Mouse (Mus musculus) erythroblast, embryonic 14.5 days (primary cell): ENCODE data around the gene Tubgcp3. TPM values are rescaled to one million over a fixed set of nuclear protein-coding genes. Genes with fewer than 3 reads are reported as not detected.
"Not testable (repeated sequence)": the region's sequence is repeated elsewhere in the genome, so short reads cannot be mapped to it uniquely, and the experiment has no call there.

ENCODE experiments used
- H3K27me3 ChIP-seq: 2 replicates; pipeline ENCODE4 v1.6.1; 2012; ENCODE audit warnings: inconsistent platforms; ENCODE audit not compliant: control insufficient read depth
- H3K36me3 ChIP-seq: 2 replicates; pipeline ENCODE4 v1.6.1; 2012; ENCODE audit warnings: mild to moderate bottlenecking, inconsistent platforms; ENCODE audit not compliant: control insufficient read depth
- H3K4me1 ChIP-seq: 2 replicates; pipeline ENCODE4 v1.6.1; 2012; ENCODE audit warnings: inconsistent platforms; ENCODE audit not compliant: control insufficient read depth
- H3K4me3 ChIP-seq: replicated peaks from 2 replicates; pipeline ENCODE3; 2012; ENCODE audit warnings: moderate library complexity, mild to moderate bottlenecking, inconsistent platforms
- H3K9me3 ChIP-seq: 2 replicates; pipeline ENCODE4 v1.6.1; 2012; ENCODE audit warnings: low read length, inconsistent platforms, mixed read lengths; ENCODE audit not compliant: control insufficient read depth
- GATA1 ChIP-seq: IDR thresholded peaks from 2 replicates; pipeline ENCODE4 v1.6.1; 2012; ENCODE audit warnings: low read length, inconsistent platforms, mixed read lengths
- TAL1 ChIP-seq: IDR thresholded peaks from 3 replicates; pipeline ENCODE4 v1.6.1; 2012; ENCODE audit warnings: low read length, inconsistent platforms, mixed read lengths
- polyA plus RNA-seq: library from polyadenylated mRNA; stranded (reverse); fragments of >175 nt; gene quantifications from 2 replicates; pipeline ENCODE4 v1.2.3, GENCODE M21; 2012

Gene Tubgcp3
- polyA plus RNA-seq, 1 experiment: 4.5 TPM

DNA sequence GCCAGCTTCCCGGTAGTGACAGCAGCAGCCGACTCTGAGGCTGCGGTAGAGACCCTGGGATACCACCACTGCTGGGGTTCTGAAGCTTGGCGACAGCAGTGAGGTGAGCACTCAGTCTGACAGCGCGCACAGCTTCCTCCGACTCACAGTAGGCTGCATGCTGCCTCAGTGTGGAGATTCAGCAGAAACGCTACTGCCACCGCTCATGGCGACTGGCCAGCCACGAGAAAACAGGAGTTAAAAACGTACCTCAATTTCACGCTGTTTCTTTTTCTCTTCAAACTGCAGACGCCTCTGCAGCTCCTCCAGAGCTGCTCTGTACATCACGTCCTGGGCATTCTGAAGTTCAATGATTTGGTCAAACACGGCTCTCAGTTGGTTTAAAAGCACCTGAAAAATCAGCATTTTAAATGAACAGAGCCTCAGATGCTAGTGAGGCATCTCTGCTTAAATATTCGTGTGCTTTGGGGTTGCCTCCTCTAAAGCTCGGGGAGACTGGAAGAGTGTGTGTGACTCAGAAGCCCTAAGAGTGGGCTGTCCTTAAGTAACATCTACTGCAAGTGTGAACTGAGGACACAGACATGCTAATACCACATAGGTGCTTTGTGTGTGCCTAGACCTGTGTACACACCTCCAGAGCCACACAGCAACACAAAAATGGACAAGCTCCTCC, 50.4 kb downstream of the Tubgcp3 start:
- no peak overlapping the region for H3K4me3 ChIP-seq

DNA sequence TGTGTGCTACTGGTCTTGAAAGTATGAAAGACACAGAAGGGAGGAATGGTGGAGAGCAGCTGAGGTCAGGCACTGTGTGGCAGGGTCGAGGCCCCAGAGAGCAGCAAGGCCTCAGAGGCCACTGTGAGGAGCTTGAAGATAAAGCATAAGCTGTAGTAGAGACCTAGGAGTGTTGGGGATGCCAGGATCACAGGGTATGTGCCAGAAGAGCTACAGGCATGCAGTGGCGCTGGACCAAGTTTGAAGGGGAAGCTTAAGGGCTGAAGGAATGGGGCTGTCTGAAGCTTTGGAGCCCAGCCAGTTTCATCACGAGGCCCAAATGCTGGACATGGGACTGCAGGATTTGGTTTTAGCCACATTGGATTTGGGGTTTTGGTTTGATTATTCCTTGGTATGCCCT, 54.7 kb downstream of the Tubgcp3 start:
- H3K9me3 ChIP-seq, H3K4me3 ChIP-seq, H3K4me1 ChIP-seq, H3K27me3 ChIP-seq: not testable (repeated sequence)
- peaks cover 92% of the 10 kb centered on the region for H3K36me3 ChIP-seq

More for the DNA sequence above, 50.4 kb downstream of the Tubgcp3 start:
- peaks cover 95% of the 10 kb centered on the region for H3K36me3 ChIP-seq
- peaks cover 3% of the 10 kb centered on the region for H3K9me3 ChIP-seq
- no peaks in the 10 kb centered on the region for H3K27me3 ChIP-seq
- no peak for TF ChIP-seq TAL1
- TF ChIP-seq GATA1: no peak
- no peaks in the 10 kb centered on the region for H3K4me1 ChIP-seq

DNA sequence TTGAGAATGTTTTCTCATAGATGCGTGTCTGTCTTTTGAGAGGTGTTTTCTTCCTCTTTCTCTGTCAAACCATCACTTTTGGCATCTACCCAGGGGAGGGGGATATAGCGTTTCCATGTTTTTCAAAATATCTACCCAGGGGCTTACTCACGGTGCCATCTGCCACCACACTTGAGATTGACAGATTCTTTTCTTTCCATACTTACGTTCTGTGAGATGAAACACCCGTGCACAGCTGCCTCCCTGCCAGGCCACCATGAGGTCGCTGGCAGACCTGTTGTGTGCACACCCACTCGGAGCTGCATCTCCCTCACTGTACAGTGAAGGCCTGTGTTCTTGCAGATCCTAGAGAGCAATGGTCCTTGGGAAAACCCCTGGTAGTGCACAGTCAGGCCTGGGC, 58.8 kb downstream of the Tubgcp3 start:
- Histone ChIP-seq H3K4me1 (no peaks in the 10 kb centered on the region), H3K36me3 (peaks cover 58% of the 10 kb centered on the region), H3K9me3 (no peaks in the 10 kb centered on the region), H3K4me3 (no peak overlapping the region), H3K27me3 (peaks cover 5% of the 10 kb centered on the region)
- TF ChIP-seq GATA1 (no peak), TAL1 (no peak)

DNA sequence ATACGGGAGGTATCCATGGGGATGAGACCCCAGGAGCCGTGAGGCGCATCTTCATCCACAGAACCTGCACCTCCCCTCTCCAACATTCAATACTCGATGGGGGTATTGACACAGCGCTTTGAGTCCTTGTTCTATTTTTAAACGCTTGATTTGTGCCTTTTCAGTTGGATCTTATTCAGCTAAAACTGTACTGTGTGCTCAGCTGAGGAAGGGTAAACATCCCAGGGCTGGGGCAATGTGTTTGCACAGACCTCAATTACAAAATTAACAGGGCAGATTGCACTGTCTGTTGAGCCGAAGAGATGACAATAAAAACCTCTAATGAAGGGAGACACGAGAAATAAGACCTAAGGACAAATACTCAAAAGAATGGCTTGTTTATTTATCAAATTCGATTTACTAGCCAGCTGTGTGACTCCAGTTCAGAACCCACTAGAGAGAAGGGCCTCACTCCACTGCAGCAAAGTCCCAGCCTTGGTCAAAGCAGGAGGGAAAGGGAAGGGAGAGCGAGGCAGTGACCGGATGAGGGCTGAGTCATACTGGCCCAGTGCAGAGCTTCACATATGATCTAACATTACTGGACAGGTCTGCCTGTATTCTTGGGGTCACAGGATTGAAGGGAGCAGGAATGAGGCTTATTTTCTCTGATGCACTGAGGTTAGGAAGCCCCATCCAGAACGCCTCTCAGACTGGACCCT, 62.1 kb downstream of the Tubgcp3 start:
- Histone ChIP-seq H3K4me3 (no peak overlapping the region), H3K36me3 (peaks cover 26% of the 10 kb centered on the region), H3K27me3 (peaks cover 5% of the 10 kb centered on the region), H3K4me1 (no peaks in the 10 kb centered on the region), H3K9me3 (no peaks in the 10 kb centered on the region)
- TF ChIP-seq GATA1 (no peak), TAL1 (no peak)

DNA sequence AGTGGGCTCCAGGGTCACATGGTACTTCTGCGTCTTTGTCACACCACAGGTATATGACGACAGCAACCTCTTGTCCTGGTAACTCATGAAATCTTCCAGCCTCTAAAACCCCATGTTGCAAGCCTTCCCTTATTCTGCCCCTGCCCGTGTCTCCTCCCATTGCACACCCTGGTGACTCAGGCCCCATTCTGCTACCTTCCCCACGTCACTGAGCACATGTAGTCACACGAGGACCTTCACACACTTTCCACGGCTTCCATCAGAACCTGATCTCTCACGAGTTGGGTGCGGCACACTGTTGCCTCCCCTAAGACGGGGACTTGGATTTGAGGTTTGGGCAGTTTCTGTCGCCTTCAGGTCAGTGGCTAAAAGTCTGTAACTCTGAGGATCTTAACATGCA, 63.2 kb downstream of the Tubgcp3 start:
- Histone ChIP-seq H3K4me3 (no peak overlapping the region), H3K9me3 (no peaks in the 10 kb centered on the region), H3K4me1 (no peaks in the 10 kb centered on the region), H3K27me3 (peaks cover 8% of the 10 kb centered on the region), H3K36me3 (peaks cover 15% of the 10 kb centered on the region)
- TF ChIP-seq GATA1: no peak
- no peak for TF ChIP-seq TAL1

DNA sequence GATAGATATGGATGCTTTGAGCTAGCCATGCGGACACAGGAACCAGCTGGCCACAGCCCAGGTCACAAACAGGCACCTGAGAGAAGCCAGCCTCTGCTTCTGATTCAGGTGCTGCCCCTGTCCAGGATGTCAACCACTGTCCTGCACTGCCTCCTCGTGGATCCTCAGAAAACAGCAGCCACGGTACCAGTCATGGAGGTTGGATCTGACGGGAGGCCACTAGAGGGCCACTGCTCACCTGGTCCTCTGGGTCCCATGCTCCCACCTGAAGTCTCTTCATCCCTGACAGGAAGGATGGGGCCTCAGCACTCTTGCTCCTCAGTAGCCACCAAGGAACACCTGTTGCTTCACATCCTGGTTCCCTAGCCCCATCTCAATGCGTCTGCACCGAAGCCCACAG, 64.8 kb downstream of the Tubgcp3 start:
- Histone ChIP-seq H3K4me1 (no peaks in the 10 kb centered on the region), H3K9me3 (no peaks in the 10 kb centered on the region), H3K4me3 (no peak overlapping the region), H3K27me3 (peaks cover 8% of the 10 kb centered on the region), H3K36me3 (peaks cover 2% of the 10 kb centered on the region; the same call in 1 of the 2 replicates)
- no peak for TF ChIP-seq TAL1
- no peak for TF ChIP-seq GATA1

DNA sequence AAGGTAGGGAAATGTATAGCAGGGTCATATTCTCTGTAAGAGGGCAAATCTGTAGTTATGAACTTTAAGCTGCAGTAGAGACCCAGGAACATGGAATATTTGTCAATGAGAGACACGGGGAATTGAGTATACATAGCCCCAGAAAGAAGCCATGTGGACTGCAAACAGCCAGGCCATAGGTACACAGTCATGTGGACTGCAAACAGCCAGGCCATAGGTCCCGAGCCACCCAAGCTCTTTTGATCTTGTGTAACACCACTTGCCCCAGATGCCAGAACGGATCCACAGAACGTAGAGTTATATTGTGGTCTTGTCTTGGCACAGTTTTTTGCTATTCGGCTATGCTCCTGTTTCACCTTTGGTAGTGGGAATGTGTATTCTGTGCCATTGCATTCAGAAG, 88.3 kb downstream of the Tubgcp3 start:
- Histone ChIP-seq H3K27me3 (no peaks in the 10 kb centered on the region), H3K9me3 (no peaks in the 10 kb centered on the region), H3K4me3 (no peak overlapping the region), H3K4me1 (no peaks in the 10 kb centered on the region), H3K36me3 (no peaks in the 10 kb centered on the region)
- no peak for TF ChIP-seq GATA1
- TF ChIP-seq TAL1: no peak

DNA sequence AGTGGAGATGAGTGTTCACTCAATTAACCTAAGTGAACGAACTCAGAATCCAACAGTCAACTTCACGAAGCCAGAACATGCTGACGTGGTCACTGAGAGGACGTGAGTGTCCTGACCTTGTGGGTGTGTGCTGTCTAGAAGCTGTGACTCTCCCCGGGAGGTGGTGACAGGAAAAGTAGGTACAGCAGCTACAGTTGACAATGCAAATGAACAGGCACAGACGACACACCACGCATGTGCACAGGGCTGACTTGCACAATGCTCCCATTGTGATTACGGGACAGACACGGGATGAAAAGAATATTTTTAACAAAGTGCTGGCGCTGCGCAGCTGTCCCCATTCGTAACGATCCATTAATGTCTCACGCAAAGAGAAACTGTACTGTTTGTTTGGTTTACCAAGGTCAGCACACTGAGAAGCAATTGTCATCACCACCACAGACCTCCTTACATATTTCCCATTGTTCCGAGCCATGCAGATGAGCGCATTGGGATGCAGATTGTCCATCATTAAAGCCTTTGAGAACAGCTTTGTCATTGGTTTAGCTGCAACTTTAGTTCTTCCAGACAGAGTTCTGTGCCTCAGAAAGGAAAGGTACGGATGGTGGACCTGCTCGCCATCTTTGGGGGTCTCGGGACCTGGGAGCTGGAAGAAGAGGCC, 92.6 kb downstream of the Tubgcp3 start:
- not testable (repeated sequence) for H3K9me3 ChIP-seq, H3K36me3 ChIP-seq, H3K27me3 ChIP-seq, H3K4me3 ChIP-seq, H3K4me1 ChIP-seq

DNA sequence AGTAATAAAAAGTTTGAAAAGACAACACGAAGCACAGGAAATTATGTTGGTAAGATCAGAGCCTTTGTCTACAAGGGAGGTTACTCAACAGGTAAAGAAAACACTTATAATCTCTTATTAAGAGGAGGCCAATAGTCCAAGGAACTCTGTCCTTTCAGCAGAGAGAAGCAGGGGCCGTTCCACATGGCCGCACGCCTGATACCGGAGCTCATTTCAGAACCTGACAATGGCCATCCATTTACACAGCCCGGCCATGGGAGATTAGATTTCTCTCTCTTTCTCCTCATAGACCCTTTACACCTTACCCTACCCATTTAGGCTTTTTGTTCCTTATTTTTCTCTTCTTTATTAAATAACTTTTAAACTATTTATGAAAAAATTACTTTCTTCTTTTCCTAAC, 95.3 kb downstream of the Tubgcp3 start:
- TF ChIP-seq GATA1: no peak
- TF ChIP-seq TAL1: no peak
- Histone ChIP-seq H3K4me3 (no peak overlapping the region), H3K27me3 (peaks cover 5% of the 10 kb centered on the region; the same call in 1 of the 2 replicates), H3K9me3 (no peaks in the 10 kb centered on the region), H3K36me3 (no peaks in the 10 kb centered on the region), H3K4me1 (no peaks in the 10 kb centered on the region)
